Mouse (Mus musculus): ENCODE results near the gene Thrb. TPM values are rescaled to one million over a fixed set of nuclear protein-coding genes. Genes with fewer than 3 reads are reported as not detected.

Gene Thrb
- polyA plus RNA-seq (2015; fragmentation: Nextera tagmentation; extraction: Ambion mirVana), result 3.4 and 5.5 TPM in 2 replicates

DNA sequence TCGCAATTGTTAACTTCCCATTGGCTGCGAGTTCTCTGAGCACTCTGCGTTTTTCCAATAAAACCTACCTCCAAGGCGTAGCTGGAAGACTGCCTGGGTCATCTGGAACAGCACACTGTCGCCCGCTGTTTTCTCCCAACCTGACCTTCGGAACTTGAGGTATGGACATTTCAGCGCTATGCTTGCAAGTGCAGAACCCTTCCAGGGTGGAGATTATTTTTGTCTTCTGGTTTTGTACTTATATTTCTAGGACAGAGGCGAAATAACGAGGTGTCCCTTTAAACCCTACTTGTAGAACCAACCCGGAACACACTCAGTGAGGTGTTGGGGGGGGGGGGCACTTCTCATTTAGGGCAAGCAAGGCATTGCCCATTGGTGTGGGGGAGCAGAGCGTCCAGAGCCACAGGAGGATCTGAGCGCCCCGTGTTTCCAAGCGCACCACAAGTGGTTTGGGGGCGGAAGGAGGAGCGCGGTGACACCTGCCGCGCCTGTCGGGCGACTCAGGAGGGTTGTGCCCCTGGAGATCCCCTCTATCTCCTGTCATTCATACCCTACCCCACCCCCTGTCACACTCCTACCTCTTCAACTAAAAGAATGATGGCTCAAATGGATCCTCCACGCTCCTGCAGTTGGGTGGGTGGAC lies at the start of gene Thrb:
Gene Thrb, plus strand, starts transcription at position 576 of the 643 bp plus-strand sequence.

All from adrenal gland, postnatal 0 days (tissue).